Mouse (Mus musculus) liver, embryonic 14.5 days (tissue): ENCODE results near the gene Mrps7.

ENCODE experiments used
- CTCF ChIP-seq: IDR thresholded peaks from 2 replicates; pipeline ENCODE4 v1.5.1; 2016; ENCODE audit warnings: antibody characterized with exemption, low read depth, control low read depth
- EP300 ChIP-seq: IDR thresholded peaks from 2 replicates; pipeline ENCODE4 v1.6.1; 2016; ENCODE audit warnings: antibody characterized with exemption, low read depth

- TF ChIP-seq CTCF (no peak), EP300 (no peak)
These were observed 18.1 kb upstream of the Mrps7 start for GRCm38 (mm10) chr11:115585573-115586100.
